Mouse (Mus musculus) brain, embryonic 14.5 days (tissue): ENCODE results near the gene Pcyt1a.

ENCODE experiments used
- CTCF ChIP-seq: fragments of 200-500 bp; IDR thresholded peaks from 2 replicates; pipeline ENCODE4 v1.5.1; 2012; ENCODE audit warnings: inconsistent platforms, mild to moderate bottlenecking, moderate library complexity, borderline replicate concordance; ENCODE audit not compliant: insufficient read depth, insufficient read length; ENCODE audit errors: extremely low read depth
- POLR2A ChIP-seq: fragments of 200-500 bp; IDR thresholded peaks from 2 replicates; pipeline ENCODE4 v1.6.1; 2012; ENCODE audit warnings: mild to moderate bottlenecking, inconsistent platforms, borderline replicate concordance; ENCODE audit not compliant: poor library complexity, insufficient read depth, insufficient read length, severe bottlenecking; ENCODE audit errors: extremely low read depth

GRCm38 (mm10) chr16:32445558-32445957 is 14.8 kb downstream of the Pcyt1a start:
- TF ChIP-seq CTCF, result no peak
- TF ChIP-seq POLR2A, result no peak
